Mouse (Mus musculus) kidney, postnatal 10 days (tissue): ENCODE data around the gene Coq4.

Experiments used
- DNase-seq: peaks from one replicate; pipeline ENCODE4 v3.0.0; 2021; ENCODE audit warnings: mixed read lengths

Coq4 gene

GRCm38 (mm10) chr2:29802075-29802826 lies 15.0 kb downstream of the Coq4 start, which contains the start of gene Slc27a4:
TSS of gene Slc27a4 (plus strand) at chr2:29802634.
- DNase-seq = peak; percentile 99

DNA sequence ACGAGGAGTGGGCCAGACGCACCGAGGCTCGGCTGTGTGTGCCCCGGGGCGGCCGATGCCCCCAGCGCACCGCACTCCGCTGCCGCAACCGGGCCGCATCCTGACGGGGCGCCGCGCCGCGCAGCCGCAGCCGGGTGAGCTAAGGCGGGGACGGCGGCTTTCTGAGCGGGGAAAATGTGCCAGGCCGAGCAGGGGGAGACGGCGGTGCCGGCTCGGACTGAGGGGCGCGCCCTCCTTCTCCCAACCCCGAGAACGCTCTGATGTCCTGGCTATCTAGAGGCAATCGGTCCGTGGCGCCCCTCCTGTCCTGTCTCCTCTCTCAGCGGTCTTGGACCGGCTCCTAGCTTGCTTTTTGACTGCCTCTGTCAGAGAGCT lies 15.5 kb downstream of the Coq4 start:
- DNase-seq = no peak

GRCm38 (mm10) chr2:29803400-29803831 lies 16.1 kb downstream of the Coq4 start:
- DNase-seq = peak; percentile 51

DNA sequence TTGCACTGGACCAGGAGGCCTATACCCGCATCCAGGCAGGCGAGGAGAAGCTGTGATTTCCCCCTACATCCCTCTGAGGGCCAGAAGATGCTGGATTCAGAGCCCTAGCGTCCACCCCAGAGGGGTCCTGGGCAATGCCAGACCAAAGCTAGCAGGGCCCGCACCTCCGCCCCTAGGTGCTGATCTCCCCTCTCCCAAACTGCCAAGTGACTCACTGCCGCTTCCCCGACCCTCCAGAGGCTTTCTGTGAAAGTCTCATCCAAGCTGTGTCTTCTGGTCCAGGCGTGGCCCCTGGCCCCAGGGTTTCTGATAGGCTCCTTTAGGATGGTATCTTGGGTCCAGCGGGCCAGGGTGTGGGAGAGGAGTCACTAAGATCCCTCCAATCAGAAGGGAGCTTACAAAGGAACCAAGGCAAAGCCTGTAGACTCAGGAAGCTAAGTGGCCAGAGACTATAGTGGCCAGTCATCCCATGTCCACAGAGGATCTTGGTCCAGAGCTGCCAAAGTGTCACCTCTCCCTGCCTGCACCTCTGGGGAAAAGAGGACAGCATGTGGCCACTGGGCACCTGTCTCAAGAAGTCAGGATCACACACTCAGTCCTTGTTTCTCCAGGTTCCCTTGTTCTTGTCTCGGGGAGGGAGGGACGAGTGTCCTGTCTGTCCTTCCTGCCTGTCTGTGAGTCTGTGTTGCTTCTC lies 28.5 kb downstream of the Coq4 start:
- DNase-seq = no peak

DNA sequence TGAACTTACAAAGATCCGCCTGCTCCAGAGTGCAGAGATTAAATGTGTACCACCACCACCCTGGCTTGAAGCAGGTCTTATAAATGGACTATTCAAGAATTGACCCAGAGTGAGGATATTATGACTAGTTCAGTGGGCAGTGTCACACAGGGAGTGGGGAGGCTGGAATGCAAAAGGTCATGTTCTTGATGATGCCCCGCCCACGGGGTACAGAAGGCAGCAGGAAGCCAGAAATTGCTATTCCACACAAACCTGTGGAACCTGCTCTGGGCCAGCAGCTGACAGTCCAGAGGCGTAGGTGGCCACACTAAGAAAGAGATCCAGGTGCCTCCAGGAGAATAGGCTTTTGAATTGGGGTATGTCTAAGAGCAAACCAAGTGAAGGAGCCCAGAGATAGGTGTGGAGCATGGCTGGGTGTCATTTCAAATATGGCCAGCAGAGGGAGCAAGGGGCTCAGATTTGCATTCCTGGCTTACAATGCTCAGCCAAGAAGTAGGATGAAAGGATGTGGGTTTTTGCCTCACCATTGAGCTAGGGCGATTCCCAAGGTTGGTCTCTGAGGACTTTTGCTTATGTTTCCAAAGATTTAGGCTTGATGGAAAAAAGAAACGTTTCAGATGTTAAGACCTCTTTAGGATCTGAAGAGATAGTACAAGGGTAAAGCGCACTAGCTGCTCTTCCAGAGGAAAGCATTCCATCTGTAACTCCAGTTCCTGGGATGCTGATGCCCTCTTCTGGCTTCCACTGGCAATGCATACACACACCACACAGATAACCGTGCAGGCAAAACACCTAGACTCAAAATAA lies 30.3 kb downstream of the Coq4 start:
- DNase-seq = peak; percentile 93

DNA sequence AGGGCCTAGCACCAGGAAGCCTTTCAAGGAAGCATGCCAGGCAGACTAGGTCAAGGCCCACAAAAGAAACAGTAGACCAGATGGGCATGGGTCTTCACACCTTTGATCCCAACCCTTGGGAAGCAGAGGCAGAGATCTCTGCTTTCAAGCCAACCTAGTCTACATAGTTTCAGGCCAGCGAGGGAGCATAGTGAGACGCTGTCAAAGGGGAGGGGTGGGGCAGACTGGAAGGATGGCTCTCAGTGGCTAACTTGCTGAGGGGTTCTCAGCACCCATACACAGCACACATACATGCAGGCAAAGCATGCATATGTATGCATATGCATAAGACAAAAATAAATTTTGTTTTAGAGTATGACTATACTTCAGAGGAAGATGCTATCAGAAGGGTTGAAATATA lies 32.1 kb downstream of the Coq4 start:
- DNase-seq = no peak

DNA sequence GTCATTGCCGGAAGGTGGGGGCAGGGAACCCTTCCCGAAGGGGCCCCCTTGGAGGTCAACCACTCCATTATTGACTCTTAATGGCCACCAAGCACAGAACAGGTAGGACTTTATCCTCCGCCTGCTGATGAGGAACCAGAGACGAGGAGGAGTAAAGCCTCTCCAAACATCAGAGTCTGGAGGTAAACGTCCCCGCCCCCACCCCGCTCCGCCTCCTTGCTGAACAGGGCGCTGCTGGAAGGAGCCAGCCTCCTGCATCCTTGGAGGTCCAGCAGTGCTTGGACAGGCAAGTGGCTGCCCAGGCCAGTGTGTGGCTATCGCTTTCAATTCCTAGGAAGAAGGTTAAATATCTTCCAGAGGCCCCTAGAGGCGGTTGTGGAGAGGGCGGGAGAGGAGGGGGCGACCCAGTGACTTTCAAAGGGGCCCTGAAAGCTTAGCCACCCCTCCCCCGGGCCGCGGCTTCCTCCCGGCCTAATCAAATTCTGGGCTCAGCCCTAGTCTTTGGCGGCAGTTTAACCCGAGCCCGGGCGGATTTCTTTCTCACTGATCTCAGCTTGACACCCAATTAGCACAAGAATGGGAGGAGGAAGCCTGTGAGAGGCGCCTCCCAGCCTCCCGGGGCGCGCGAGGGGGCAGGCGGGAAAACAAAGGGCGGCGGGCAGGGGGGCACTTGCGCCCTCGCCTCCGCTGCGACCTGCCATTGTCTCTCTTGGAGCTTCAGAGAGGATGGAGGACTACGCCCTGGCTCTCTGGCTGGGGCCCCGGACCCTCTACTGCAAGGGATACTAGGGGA lies 32.9 kb downstream of the Coq4 start, which contains the start of gene Urm1:
TSS of gene Urm1 (plus strand) at position 51 of the 793 bp plus-strand sequence.
- peak; percentile 86 for DNase-seq

- DNase-seq = no peak
These were observed 39.1 kb downstream of the Coq4 start for GRCm38 (mm10) chr2:29826318-29826925.

GRCm38 (mm10) chr2:29826926-29827708 lies 39.8 kb downstream of the Coq4 start:
- peak; percentile 97 for DNase-seq

DNA sequence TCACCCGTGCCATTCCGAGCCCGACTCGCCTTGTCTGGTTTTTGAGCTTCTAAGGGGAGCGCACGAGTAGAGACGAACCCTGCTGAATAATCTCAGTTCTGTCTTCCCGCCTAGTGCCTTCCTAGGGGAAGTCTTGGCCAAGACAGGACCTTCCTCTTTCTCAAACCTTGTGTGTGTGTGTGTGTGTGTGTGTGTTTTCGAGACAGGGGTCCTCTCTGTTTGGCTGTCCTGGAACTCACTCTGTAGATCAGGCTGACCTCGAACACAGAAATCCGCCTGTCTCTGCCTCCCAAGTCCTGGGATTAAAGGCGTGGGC lies 40.4 kb downstream of the Coq4 start:
- DNase-seq = no peak

- no peak for DNase-seq
These were observed 43.8 kb downstream of the Coq4 start for GRCm38 (mm10) chr2:29831106-29831505.

GRCm38 (mm10) chr2:29833796-29834195 lies 46.5 kb downstream of the Coq4 start:
- DNase-seq = no peak

GRCm38 (mm10) chr2:29835391-29835899 lies 48.2 kb downstream of the Coq4 start:
- DNase-seq = no peak

DNA sequence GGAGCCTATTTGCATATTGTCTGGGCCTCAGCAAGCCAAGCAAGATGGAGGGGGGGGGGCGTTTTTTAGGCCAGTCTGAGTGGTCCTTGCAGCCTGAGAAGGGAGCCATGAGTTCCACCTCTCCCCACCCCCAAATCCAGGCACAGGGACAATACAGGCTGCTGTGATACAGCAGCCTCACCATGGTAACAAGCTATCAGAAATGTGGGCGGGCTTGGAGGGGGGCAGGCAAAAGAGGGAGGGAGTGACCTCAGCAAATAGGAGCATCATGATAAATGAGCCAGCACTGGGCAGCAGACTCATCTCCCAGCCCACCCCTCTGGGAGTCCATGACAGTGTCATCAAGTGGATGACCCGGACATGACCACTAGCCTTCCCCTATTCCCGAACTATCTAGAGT lies 52.2 kb downstream of the Coq4 start:
- DNase-seq = no peak

- no peak for DNase-seq
These were observed 56.2 kb downstream of the Coq4 start for GRCm38 (mm10) chr2:29843231-29844105.

DNA sequence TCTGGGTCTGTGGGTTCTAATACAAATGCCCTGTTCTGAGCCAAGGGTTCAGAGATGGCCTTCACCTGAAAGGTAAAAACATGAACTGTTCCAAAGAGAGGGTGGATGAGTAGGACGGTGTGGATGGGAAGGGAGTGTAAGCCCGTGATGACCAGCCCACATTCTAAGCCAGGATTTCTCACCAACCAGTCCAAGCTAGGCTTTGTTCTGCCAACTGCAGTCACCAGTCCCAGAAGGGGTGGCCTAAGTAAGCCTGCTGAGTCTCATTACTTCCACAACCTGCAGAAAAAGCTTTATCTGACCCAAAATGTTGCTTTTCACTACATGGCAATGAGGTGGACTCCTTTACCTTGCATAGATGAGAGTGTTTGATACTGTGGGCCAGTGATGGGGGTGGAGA lies 56.8 kb downstream of the Coq4 start:
- no peak for DNase-seq

DNA sequence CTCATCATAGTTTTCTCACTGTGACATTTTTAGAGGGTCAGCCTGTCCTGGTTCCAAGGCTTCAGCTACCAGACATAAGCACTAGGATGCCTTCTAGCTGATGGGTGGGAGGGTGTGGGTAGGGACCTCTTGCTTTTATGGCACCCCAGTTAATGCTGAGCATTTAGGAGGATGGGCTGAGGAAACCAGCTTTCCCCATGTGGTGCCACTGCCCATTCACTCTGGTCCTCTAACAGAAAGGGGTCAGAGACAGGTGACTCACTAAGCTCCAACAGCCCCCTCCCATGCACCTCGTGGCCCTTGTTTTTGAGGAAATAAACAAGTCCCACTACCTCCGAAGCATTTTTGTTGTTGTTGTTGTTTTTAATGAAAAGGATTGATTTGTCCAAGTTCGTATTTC lies 57.4 kb downstream of the Coq4 start:
- no peak for DNase-seq

DNA sequence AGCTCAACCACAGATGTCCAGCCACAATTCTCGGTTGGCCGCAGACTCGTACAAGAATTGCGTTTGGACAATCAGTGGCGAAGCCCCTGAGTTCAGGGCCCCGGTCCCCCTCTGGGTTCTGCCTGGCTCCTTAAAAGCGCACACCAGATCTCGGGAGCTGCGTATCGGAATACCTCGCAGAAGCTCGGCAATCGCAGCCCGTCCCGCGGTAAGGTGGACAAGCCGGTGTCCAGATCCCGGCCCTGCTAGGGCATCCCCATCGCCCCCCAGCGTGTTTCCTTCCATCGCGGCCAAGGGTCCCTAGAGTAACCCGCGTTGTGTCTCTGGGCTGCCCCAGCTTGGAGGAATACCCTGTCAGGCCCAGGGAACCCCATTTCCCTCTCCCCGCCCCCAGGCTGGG lies 58.3 kb downstream of the Coq4 start:
- DNase-seq = no peak

DNA sequence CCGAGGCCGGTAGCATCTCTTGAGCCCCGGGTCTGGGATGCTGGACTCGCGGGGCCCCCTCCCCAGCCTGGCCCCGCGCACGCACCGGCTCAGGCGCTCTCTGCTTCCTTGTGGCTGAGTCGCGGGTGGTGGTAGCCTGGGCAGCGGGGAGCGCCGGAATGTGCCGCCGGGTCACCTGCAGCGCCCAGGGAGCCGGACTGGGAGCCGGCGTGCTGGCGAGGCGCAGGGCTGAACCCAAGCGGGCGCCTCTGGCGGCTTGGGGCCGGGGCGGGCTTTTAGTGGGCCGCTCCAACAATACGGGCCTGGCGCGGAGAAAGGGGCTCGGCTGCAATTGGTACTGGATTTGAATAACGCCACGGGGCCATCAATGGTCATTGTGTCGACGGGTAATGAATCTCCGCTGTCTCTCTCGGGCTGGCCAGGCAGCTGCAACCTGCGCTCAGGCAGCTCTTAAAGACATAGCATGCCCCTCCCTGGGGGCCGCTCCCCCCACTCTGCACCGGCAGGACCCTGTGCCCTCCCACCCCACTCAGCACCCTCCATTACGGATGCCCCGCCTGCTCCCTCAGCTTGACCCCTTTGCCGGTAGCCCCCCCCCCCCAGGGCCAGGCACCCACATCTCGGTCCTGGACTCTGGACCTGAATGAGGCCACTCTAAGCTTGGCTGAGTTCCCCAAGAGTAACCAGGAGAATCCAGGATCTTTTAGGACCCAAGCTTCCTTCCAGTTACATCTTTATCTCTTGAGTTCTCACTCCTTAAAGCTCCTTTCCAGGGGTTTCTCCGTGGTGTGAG lies 59.0 kb downstream of the Coq4 start:
- DNase-seq = peak; percentile 31
